Mouse (Mus musculus) layer of hippocampus, adult 8-10 months (tissue): ENCODE measurements around the gene Gm20517. TPM values are rescaled to one million over a fixed set of nuclear protein-coding genes. Genes with fewer than 3 reads are reported as not detected.

Source experiments
- DNase-seq, 2 experiments: peaks; one replicate each; pipeline ENCODE4 v3.0.0; 2022; ENCODE audit warnings: low spot score in 2 of 2
- total RNA-seq, 4 experiments: library from RNA; stranded (reverse); gene quantifications; 2 replicates each; pipeline ENCODE4 v1.2.4; 2022

Gene Gm20517
- total RNA-seq, 4 experiments from 2014 or later: 4.9 to 8.9 (median 7.0) TPM

DNA sequence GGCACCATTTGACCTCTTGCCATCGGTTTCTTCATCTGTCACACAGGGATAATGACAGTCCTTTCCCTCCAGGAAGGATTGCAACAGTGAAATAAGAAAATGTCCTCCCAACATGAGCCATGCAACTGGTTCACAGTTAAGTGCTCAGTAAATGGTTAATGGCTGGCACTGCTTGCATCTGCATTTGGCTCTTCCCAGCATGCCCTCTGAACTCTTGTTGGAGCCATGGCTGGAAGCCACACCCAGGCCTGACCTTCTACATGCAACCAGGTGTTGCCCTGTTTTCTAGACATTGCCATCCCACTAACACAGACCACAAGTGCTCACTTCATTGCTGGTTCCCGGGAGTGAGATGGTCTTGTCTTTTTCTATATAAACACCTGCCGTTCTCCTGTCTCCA is 96.6 kb downstream of the Gm20517 start:
- DNase-seq: no peak

- no peak for DNase-seq
These were observed 97.6 kb downstream of the Gm20517 start for GRCm38 (mm10) chr17:47708972-47709371.

GRCm38 (mm10) chr17:47710036-47710435 is 98.6 kb downstream of the Gm20517 start:
- no peak for DNase-seq

- DNase-seq: no peak
These were observed 100.5 kb downstream of the Gm20517 start for GRCm38 (mm10) chr17:47711883-47712282.

- no peak for DNase-seq
These were observed 101.6 kb downstream of the Gm20517 start for GRCm38 (mm10) chr17:47712889-47713571.

- DNase-seq: no peak
These were observed 103.6 kb downstream of the Gm20517 start for GRCm38 (mm10) chr17:47715037-47715436.

GRCm38 (mm10) chr17:47721183-47721582 is 109.8 kb downstream of the Gm20517 start:
- no peak for DNase-seq

DNA sequence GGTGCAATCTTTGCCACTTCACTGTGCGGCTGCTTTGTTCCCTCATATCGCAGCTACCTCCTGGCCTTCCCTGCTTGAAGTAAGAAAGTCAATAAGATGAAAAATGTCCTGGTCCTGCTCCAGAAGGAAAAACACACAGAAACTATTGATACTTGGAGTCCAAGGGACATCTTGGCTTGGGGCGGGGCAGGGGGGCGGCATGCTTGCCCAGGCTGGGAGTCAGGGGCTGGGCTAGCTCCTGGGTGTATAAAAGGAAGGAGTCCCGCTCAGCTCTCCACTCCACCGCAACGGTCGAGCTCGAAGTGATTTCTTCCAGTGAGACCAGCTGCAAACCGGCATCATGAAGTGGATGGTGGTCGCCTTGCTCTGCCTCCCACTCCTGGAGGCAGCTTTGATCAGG is 115.2 kb downstream of the Gm20517 start, which contains the start of gene Pgc:
Gene Pgc, plus strand, starts transcription at position 277 of the 400 bp plus-strand sequence.
- DNase-seq: no peak

DNA sequence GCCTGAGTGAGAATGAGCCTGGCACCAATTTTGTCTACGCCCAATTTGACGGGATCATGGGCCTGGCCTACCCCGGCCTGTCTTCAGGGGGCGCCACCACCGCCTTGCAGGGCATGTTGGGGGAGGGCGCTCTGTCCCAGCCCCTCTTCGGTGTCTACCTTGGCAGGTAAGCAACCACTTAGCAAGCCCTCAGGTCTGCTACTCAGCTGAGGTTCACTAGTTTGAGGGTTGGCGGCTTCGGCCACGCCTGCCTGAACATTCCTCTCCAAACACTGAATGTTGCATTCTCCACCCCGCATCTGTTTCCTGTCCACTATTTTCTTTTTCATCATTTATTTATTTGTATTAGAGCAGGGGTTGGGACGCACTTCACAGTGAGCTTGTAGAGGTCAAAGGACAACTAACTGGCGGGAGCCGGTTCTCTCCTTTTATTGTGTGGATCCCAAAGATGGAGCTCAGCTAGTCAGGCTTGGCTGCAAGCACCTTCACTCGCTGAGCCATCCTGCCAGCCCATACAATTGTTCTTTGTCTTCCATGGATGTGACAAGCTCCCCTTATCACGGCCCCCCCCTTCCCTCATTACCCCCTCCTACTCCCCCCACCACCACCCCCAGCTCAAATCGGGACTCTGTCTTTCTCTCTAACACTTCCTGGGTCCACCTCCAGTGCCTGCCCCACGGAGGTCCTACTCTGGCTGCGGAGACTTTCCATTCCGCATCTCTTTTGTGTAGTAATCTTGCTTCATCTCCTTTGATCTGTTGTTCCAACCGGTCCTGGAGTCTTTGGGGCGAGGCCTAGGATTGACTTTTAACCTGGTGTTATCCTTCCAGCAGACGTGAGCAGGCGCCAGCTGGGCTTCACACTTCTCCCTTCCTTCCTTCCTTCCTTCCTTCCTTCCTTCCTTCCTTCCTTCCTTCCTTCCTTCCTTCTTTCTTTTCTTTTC is 119.5 kb downstream of the Gm20517 start:
- DNase-seq: no peak

Other genes with a start within 250 kb of the Gm20517 start
- gene Mrps10, start 242.7 kb upstream of the Gm20517 start, total RNA-seq: 10 to 100 TPM; 32.8 to 35.3 (median 33.8) TPM
- gene Guca1b, start 226.2 kb upstream of the Gm20517 start, total RNA-seq: 1 to 10 TPM; 1.0 to 3.3 (median 1.5) TPM
- 1 to 10 TPM in 1 of 4 experiments, under 1 TPM in 2, not detected in 1; 0.37 to 1.2 (median 0.80) TPM for gene Guca1a, start 211.0 kb upstream of the Gm20517 start, total RNA-seq
- under 1 TPM; 0.23 to 0.82 (median 0.66) TPM for gene AI661453, start 175.0 kb upstream of the Gm20517 start, total RNA-seq
- under 1 TPM in 2 of 4 experiments, not detected in 2; 0.20 to 0.22 TPM for gene 1700001C19Rik, start 174.2 kb upstream of the Gm20517 start, total RNA-seq
- 10 to 100 TPM; 18.4 to 25.0 (median 23.4) TPM for gene Taf8, start 109.3 kb upstream of the Gm20517 start, total RNA-seq
- 10 to 100 TPM; 38.4 to 45.2 (median 38.8) TPM for gene Ccnd3, start 106.5 kb upstream of the Gm20517 start, total RNA-seq
- 10 to 100 TPM; 16.9 to 18.6 (median 17.8) TPM for gene Bysl, start 97 bp upstream of the Gm20517 start, total RNA-seq
- gene Med20, start within 50 bp of the Gm20517 start, total RNA-seq: 10 to 100 TPM; 31.1 to 40.3 (median 33.1) TPM
- gene Usp49, start 19.1 kb downstream of the Gm20517 start, total RNA-seq: 10 to 100 TPM in 3 of 4 experiments, 1 to 10 TPM in 1; 8.1 to 11.5 (median 10.8) TPM
- gene Tomm6, start 76.8 kb downstream of the Gm20517 start, total RNA-seq: 100 to 1,000 TPM; 170 to 219 (median 199) TPM
- gene Frs3, start 77.4 kb downstream of the Gm20517 start, total RNA-seq: 10 to 100 TPM; 28.6 to 36.7 (median 31.2) TPM
- 1 to 10 TPM; 3.3 to 4.3 (median 3.6) TPM for gene Gm21981, start 82.9 kb downstream of the Gm20517 start, total RNA-seq
- 1 to 10 TPM; 2.9 to 3.7 (median 3.2) TPM for gene Prickle4, start 83.1 kb downstream of the Gm20517 start, total RNA-seq
- not detected for gene Pgc, start 115.3 kb downstream of the Gm20517 start, total RNA-seq
- gene Tfeb, start 125.4 kb downstream of the Gm20517 start, total RNA-seq: 10 to 100 TPM; 13.4 to 18.5 (median 17.6) TPM
- gene Mdfi, start 223.1 kb downstream of the Gm20517 start, total RNA-seq: 1 to 10 TPM in 2 of 4 experiments, under 1 TPM in 2; 0.37 to 2.1 (median 0.91) TPM